Mouse (Mus musculus): Measurements from ENCODE around the gene Hfe.
"Not testable (repeated sequence)": the region's sequence is repeated elsewhere in the genome, so short reads cannot be mapped to it uniquely, and the experiment has no call there.

Gene Hfe

GRCm38 (mm10) chr13:23744421-23745380 is 34.0 kb upstream of the Hfe start:
- DNase-seq (ENCODE audit: low read depth in 2 of 2, low spot score in 2 of 2) = no peak

GRCm38 (mm10) chr13:23743963-23744362 is 33.3 kb upstream of the Hfe start:
- DNase-seq (ENCODE audit: low read depth in 2 of 2, low spot score in 2 of 2) = no peak

- no peak for DNase-seq (ENCODE audit: low read depth in 2 of 2, low spot score in 2 of 2)
Measured at GRCm38 (mm10) chr13:23743215-23743614, 32.6 kb upstream of the Hfe start.

- no peak for DNase-seq (ENCODE audit: low read depth in 2 of 2, low spot score in 2 of 2)
Measured at GRCm38 (mm10) chr13:23742007-23742406, 31.4 kb upstream of the Hfe start.

- no peak for DNase-seq (ENCODE audit: low read depth in 2 of 2, low spot score in 2 of 2)
Measured at GRCm38 (mm10) chr13:23740910-23741309, 30.3 kb upstream of the Hfe start.

GRCm38 (mm10) chr13:23740256-23740840 is 29.7 kb upstream of the Hfe start:
- DNase-seq (ENCODE audit: low read depth in 2 of 2, low spot score in 2 of 2) = no peak

GRCm38 (mm10) chr13:23739922-23740252 is 29.2 kb upstream of the Hfe start:
- DNase-seq (ENCODE audit: low read depth in 2 of 2, low spot score in 2 of 2) = no peak

- peak; percentile 88 to 89 for DNase-seq (ENCODE audit: low read depth in 2 of 2, low spot score in 2 of 2)
Measured at GRCm38 (mm10) chr13:23739069-23739921, 28.6 kb upstream of the Hfe start.

GRCm38 (mm10) chr13:23738677-23739068 is 28.0 kb upstream of the Hfe start, which contains the start of gene Hist1h1c:
Gene Hist1h1c (plus strand): TSS chr13:23738808.
- DNase-seq (ENCODE audit: low read depth in 2 of 2, low spot score in 2 of 2) = peak; percentile 90 to 91

GRCm38 (mm10) chr13:23738041-23738440 is 27.4 kb upstream of the Hfe start:
- no peak for DNase-seq (ENCODE audit: low read depth in 2 of 2, low spot score in 2 of 2)

GRCm38 (mm10) chr13:23737091-23737490 is 26.4 kb upstream of the Hfe start:
- no peak for DNase-seq (ENCODE audit: low read depth in 2 of 2, low spot score in 2 of 2)

GRCm38 (mm10) chr13:23732156-23732804 is 21.6 kb upstream of the Hfe start:
- DNase-seq (ENCODE audit: low read depth in 2 of 2, low spot score in 2 of 2) = peak in 1 of 2 experiments; percentile 34

GRCm38 (mm10) chr13:23730479-23730878 is 19.8 kb upstream of the Hfe start:
- no peak for DNase-seq (ENCODE audit: low read depth in 2 of 2, low spot score in 2 of 2)

- no peak for DNase-seq (ENCODE audit: low read depth in 2 of 2, low spot score in 2 of 2)
Measured at GRCm38 (mm10) chr13:23729706-23730105, 19.1 kb upstream of the Hfe start.

- DNase-seq (ENCODE audit: low read depth in 2 of 2, low spot score in 2 of 2) = no peak
Measured at GRCm38 (mm10) chr13:23729192-23729525, 18.5 kb upstream of the Hfe start.

- no peak for DNase-seq (ENCODE audit: low read depth in 2 of 2, low spot score in 2 of 2)
Measured at GRCm38 (mm10) chr13:23728472-23729191, 18.0 kb upstream of the Hfe start.

GRCm38 (mm10) chr13:23725213-23725612 is 14.6 kb upstream of the Hfe start:
- DNase-seq (ENCODE audit: low read depth in 2 of 2, low spot score in 2 of 2) = no peak

- DNase-seq (ENCODE audit: low read depth in 2 of 2, low spot score in 2 of 2) = no peak
Measured at GRCm38 (mm10) chr13:23724239-23724638, 13.6 kb upstream of the Hfe start.

- not testable (repeated sequence) for DNase-seq (ENCODE audit: low read depth in 2 of 2, low spot score in 2 of 2)
Measured at GRCm38 (mm10) chr13:23717593-23718245, 7.1 kb upstream of the Hfe start.

- no peak for DNase-seq (ENCODE audit: low read depth in 2 of 2, low spot score in 2 of 2)
Measured at GRCm38 (mm10) chr13:23717176-23717575, 6.5 kb upstream of the Hfe start.
